Mouse (Mus musculus) E14TG2a.4 (cell line): Measurements from ENCODE around the gene 2700097O09Rik.

Experiments used
- H3K27me3 ChIP-seq: 2 replicates; pipeline ENCODE4 v1.6.1; 2014; ENCODE audit warnings: low read length, control low read depth; ENCODE audit not compliant: insufficient read depth
- H3K36me3 ChIP-seq: 2 replicates; pipeline ENCODE4 v1.6.1; 2014; ENCODE audit warnings: low read length, control low read depth; ENCODE audit not compliant: insufficient read depth
- H3K4me1 ChIP-seq: replicated peaks from 2 replicates; pipeline ENCODE4 v1.6.1; 2014; ENCODE audit warnings: low read depth, low read length, control low read depth
- H3K4me3 ChIP-seq: replicated peaks from 2 replicates; pipeline ENCODE4 v1.5.1; 2014; ENCODE audit warnings: mild to moderate bottlenecking, low read length
- H3K9me3 ChIP-seq: 2 replicates; pipeline ENCODE4 v1.6.1; 2014; ENCODE audit warnings: low read length, control low read depth
- CTCF ChIP-seq: conservative IDR thresholded peaks from 2 replicates; pipeline ENCODE4 v1.5.1; 2014; ENCODE audit warnings: low read length
- NANOG ChIP-seq: IDR thresholded peaks from 2 replicates; pipeline ENCODE4 v1.6.1; 2014; ENCODE audit warnings: borderline replicate concordance, low read length, mixed read lengths
- POU5F1 ChIP-seq: IDR thresholded peaks from 2 replicates; pipeline ENCODE4 v1.6.1; 2014; ENCODE audit warnings: low read length, borderline replicate concordance

The 2700097O09Rik gene

GRCm38 (mm10) chr12:55051210-55052173 is 28.4 kb downstream of the 2700097O09Rik start:
- H3K4me1 ChIP-seq, result 0 out of 2 replicates have a peak, but pooled peaks cover 4% of the 10 kb centered on the region
- no peaks in the 10 kb centered on the region for H3K9me3 ChIP-seq
- no peaks in the 10 kb centered on the region for H3K27me3 ChIP-seq
- H3K4me3 ChIP-seq, result no peak overlapping the region
- H3K36me3 ChIP-seq, result peaks cover 66% of the 10 kb centered on the region
- TF ChIP-seq CTCF (no peak), POU5F1 (no peak), NANOG (no peak)

GRCm38 (mm10) chr12:55049731-55050353 is 30.1 kb downstream of the 2700097O09Rik start:
- Histone ChIP-seq H3K9me3 (no peaks in the 10 kb centered on the region), H3K36me3 (peaks cover 73% of the 10 kb centered on the region), H3K27me3 (no peaks in the 10 kb centered on the region), H3K4me1 (0 out of 2 replicates have a peak, but pooled peaks cover 4% of the 10 kb centered on the region), H3K4me3 (no peak overlapping the region)
- TF ChIP-seq POU5F1 (no peak), NANOG (no peak), CTCF (no peak)

GRCm38 (mm10) chr12:55041011-55041410 is 38.9 kb downstream of the 2700097O09Rik start:
- Histone ChIP-seq H3K27me3 (no peaks in the 10 kb centered on the region), H3K9me3 (no peaks in the 10 kb centered on the region), H3K36me3 (peaks cover 22% of the 10 kb centered on the region), H3K4me3 (no peak overlapping the region), H3K4me1 (no peaks in the 10 kb centered on the region)
- TF ChIP-seq POU5F1 (no peak), NANOG (no peak), CTCF (no peak)

GRCm38 (mm10) chr12:55027088-55027487 is 52.8 kb downstream of the 2700097O09Rik start:
- Histone ChIP-seq H3K4me1 (no peaks in the 10 kb centered on the region), H3K9me3 (0 out of 2 replicates have a peak, but pooled peaks cover 3% of the 10 kb centered on the region), H3K27me3 (no peaks in the 10 kb centered on the region), H3K36me3 (no peaks in the 10 kb centered on the region), H3K4me3 (no peak overlapping the region)
- TF ChIP-seq CTCF, result no peak
- no peak for TF ChIP-seq NANOG
- no peak for TF ChIP-seq POU5F1

- no peak for TF ChIP-seq NANOG
- TF ChIP-seq CTCF, result no peak
- no peak for TF ChIP-seq POU5F1
- Histone ChIP-seq H3K27me3 (no peaks in the 10 kb centered on the region), H3K4me3 (no peak overlapping the region), H3K36me3 (no peaks in the 10 kb centered on the region), H3K4me1 (no peaks in the 10 kb centered on the region), H3K9me3 (0 out of 2 replicates have a peak, but pooled peaks cover 3% of the 10 kb centered on the region)
Observed at GRCm38 (mm10) chr12:55023284-55023683, 56.6 kb downstream of the 2700097O09Rik start.

- H3K9me3 ChIP-seq, result 0 out of 2 replicates have a peak, but pooled peaks cover 1% of the 10 kb centered on the region
- H3K4me3 ChIP-seq, result no peak overlapping the region
- no peaks in the 10 kb centered on the region for H3K36me3 ChIP-seq
- H3K27me3 ChIP-seq, result no peaks in the 10 kb centered on the region
- H3K4me1 ChIP-seq, result no peaks in the 10 kb centered on the region
- TF ChIP-seq CTCF, result no peak
- no peak for TF ChIP-seq NANOG
- no peak for TF ChIP-seq POU5F1
Observed at GRCm38 (mm10) chr12:55019421-55019877, 60.5 kb downstream of the 2700097O09Rik start.

- Histone ChIP-seq H3K4me1 (no peaks in the 10 kb centered on the region), H3K36me3 (no peaks in the 10 kb centered on the region), H3K9me3 (no peaks in the 10 kb centered on the region), H3K27me3 (0 out of 2 replicates have a peak, but pooled peaks cover 2% of the 10 kb centered on the region), H3K4me3 (no peak overlapping the region)
- no peak for TF ChIP-seq NANOG
Observed at GRCm38 (mm10) chr12:55017119-55017721, 62.7 kb downstream of the 2700097O09Rik start.
